Mouse (Mus musculus): ENCODE measurements at regions not wholly inside any gene's neighbourhood (a gene's known extent, or its start where the extent isn't known, plus 50 kb on each side); places are given as distances from the start of the nearest gene placed in this dataset.
A peak's percentile ranks its signal among the peaks of the same experiment; 100 is the strongest.

- no peak for DNase-seq (ENCODE audit: extremely low spot score in 1 of 2, low spot score in 1 of 2)
Measured at GRCm38 (mm10) chr9:15420677-15421076, 63.1 kb upstream of the Cep295 start.

DNA sequence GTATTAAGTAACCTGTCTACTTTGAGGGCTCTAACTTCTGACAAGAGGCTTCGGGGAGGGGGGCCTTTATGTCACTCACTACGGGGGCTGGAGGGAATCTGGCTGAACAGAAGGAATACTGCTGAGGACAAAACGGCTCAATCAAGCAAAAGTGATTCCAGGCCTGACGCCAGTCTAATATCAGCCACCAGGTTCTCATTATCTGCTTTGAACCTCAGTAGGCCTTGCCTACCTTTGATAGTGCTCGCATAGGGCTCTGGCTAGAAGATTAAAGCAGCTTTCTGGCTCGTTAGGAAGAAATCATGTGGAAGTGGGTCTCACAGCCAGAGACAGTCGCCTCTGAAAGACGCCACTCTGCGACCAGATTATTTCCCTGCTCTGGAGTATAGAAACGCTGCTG lies 64.3 kb upstream of the Cep295 start:
- no peak for DNase-seq (ENCODE audit: extremely low spot score in 1 of 2, low spot score in 1 of 2)

DNA sequence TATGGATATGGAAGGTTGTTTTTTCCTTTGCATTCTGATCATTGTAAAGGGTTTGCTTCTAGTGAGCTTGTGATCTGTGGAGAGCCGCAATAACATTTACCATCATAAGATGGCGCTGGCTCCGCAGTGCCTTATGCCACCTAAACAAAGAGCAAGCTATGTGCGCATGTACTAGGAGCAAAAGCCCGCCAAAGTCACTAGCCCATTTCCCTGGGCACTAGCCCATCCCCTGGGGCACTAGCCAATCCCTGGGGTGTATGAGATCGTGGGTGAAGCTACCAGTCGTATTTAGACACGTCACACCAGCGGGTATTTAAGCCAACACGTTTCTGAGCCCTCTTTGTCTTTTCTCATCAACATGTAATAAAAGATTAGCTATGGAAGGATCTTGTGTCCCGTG lies 59.0 kb upstream of the Smco4 start:
- peak in 1 of 2 experiments; percentile 7 for DNase-seq (ENCODE audit: extremely low spot score in 1 of 2, low spot score in 1 of 2)

GRCm38 (mm10) chr9:15439319-15439980 lies 53.8 kb upstream of the Smco4 start:
- DNase-seq (ENCODE audit: extremely low spot score in 1 of 2, low spot score in 1 of 2): no peak

- no peak for DNase-seq (ENCODE audit: extremely low spot score in 1 of 2, low spot score in 1 of 2)
Measured at GRCm38 (mm10) chr9:15442131-15442530, 51.1 kb upstream of the Smco4 start.
